In the genomic region with DNA sequence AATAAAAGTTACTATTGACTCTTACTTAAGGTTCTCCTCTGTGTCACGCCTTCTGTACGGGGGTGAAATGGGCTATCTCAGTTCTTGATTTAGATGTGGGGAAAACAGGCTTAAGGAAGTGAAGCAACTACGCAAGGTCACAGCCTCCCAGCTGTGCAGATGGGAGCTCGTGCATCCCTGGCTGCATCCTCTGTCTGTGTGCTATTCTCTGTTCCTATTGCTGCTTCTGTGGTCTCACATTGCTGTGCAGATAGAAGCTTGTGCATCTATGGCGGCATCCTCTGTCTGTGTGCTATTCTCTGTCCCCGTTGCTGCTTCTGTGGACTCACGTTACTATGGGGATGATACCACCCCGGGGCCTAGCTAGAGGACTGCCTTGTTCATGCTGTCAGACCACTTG, we compare ENCODE assay signal across 9 mouse cellular contexts. TPM values are rescaled to one million over a fixed set of nuclear protein-coding genes. Genes with fewer than 3 reads are reported as not detected.
"Had no signal": no experiment of that assay in that cellular context is flagged by ENCODE, and none has a peak within 500 bp of the region (broad histone marks: within the 10 kb centered on the region; RNA-seq: fewer than 3 reads in every experiment).

No protein-coding gene starts in this region.

- ATAC-seq: intestine, embryonic 16.5 days; midbrain, embryonic 16.5 days had no signal

- DNase-seq: kidney, adult 2 months; kidney, postnatal 14 days; liver; liver, embryonic 13.5 days; lung, adult 18-20 months; right cerebral cortex, postnatal 25 days had no signal

RNA-seq across cellular contexts. Expression of a gene that starts 2.5 kb away (rescaled TPM):
- total RNA-seq: left cerebral cortex, postnatal 36 days had no signal
